Mouse (Mus musculus): ENCODE measurements around the gene Vmn1r57. TPM values are rescaled to one million over a fixed set of nuclear protein-coding genes. Genes with fewer than 3 reads are reported as not detected.
"Not testable (repeated sequence)": the region's sequence is repeated elsewhere in the genome, so short reads cannot be mapped to it uniquely, and the experiment has no call there.

The Vmn1r57 gene
- total RNA-seq (2021) = not detected
- long read RNA-seq, experiment 1 = 0 reads
- long read RNA-seq, experiment 2 = 0 reads

DNA sequence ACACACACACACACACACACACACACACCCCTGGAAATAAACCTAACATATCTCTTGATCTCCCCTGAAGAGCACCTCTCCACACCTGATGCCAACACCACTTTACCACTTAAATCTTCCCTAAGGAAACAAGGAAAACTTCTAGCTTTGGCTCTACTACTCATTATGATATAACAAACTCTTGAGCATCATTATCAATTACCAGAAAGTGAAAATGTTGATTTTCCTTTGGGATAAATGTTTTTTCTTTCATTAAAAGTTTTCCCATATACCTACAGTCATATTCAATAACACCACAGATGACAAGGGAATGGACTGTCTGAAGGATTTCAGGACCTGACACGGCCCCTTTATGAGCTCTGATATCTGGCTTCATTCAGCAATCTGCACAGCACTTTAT, at the start of gene Vmn1r57:
TSS of gene Vmn1r57 (plus strand) at position 301 of the 400 bp plus-strand sequence.
- DNase-seq = not testable (repeated sequence)

DNA sequence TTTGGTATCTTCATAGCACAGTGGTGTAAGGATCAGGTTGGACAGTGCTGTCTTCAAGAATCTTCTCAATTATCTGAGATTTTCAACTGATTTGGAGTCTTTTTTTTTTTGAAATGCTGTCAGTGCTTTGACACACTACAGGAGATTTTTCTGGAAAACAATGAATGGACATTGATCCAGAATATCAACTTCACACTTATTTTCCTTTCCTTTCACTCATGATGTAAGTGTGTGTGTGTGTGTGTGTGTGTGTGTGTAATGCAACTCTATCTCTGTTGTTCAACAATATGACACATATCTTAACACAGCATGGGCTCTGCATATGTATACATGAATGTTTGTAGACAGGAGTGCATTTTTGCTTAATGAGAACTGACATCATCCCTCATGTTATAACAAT, 21.6 kb upstream of the Vmn1r57 start, which contains the start of gene Vmn1r56:
TSS of gene Vmn1r56 (minus strand) at position 101 of the 400 bp plus-strand sequence.
- DNase-seq = not testable (repeated sequence)

DNA sequence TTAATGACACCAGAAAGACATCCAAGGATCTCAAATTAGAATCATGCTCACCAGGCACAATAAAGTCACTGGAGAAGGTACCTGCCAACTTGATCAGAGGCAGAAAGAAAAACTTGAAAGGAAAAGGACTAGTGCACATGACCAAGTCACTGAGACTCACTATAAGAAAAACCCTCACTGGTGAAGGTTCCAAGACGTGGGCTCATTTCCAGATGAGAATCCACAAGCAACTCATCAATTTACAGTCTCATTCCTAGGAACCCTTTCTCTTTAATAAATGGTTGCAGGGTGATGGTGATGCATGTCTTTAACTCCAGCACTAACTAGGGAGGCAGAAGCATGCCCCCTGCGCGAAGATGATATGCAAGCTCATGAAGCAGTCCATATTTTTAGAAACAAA, 44.8 kb downstream of the Vmn1r57 start:
- DNase-seq = no peak

Other genes starting within 250 kb of the Vmn1r57 start
- gene Sbk3, start 247.3 kb upstream of the Vmn1r57 start, total RNA-seq (2021) = under 1 TPM; 0.23 to 0.50 TPM
- 10 to 100 TPM; 16.5 to 16.8 TPM for gene Zfp579, start 222.3 kb upstream of the Vmn1r57 start, total RNA-seq (2021)
- 10 to 100 TPM in 1 of 2 experiments, 1 to 10 TPM in 1; 8.7 to 14.0 TPM for gene Zfp524, start 204.1 kb upstream of the Vmn1r57 start, total RNA-seq (2021)
- 10 to 100 TPM; 23.5 to 31.5 TPM for gene Fiz1, start 203.8 kb upstream of the Vmn1r57 start, total RNA-seq (2021)
- gene Gm44973, start 203.0 kb upstream of the Vmn1r57 start, total RNA-seq (2021) = not detected
- gene Zfp865, start 198.1 kb upstream of the Vmn1r57 start, total RNA-seq (2021) = 10 to 100 TPM; 22.1 to 24.1 TPM
- gene Ccdc106, start 197.9 kb upstream of the Vmn1r57 start, total RNA-seq (2021) = 1 to 10 TPM in 1 of 2 experiments, under 1 TPM in 1; 0.96 to 1.4 TPM
- gene 4632433K11Rik, start 184.4 kb upstream of the Vmn1r57 start, total RNA-seq (2021) = not detected
- gene Zfp784, start 180.0 kb upstream of the Vmn1r57 start, total RNA-seq (2021) = 1 to 10 TPM; 3.8 to 4.5 TPM
- gene Zfp580, start 167.0 kb upstream of the Vmn1r57 start, total RNA-seq (2021) = 1 to 10 TPM; 6.4 to 9.3 TPM
- 100 to 1,000 TPM; 143 to 180 TPM for gene U2af2, start 156.3 kb upstream of the Vmn1r57 start, total RNA-seq (2021)
- 100 to 1,000 TPM; 146 to 155 TPM for gene Epn1, start 138.3 kb upstream of the Vmn1r57 start, total RNA-seq (2021)
- under 1 TPM in 1 of 2 experiments, not detected in 1; 0.56 TPM for gene Rfpl4, start 101.5 kb upstream of the Vmn1r57 start, total RNA-seq (2021)
- gene Rasl2-9, start 92.5 kb upstream of the Vmn1r57 start, total RNA-seq (2021) = 1 to 10 TPM; 1.3 to 1.4 TPM
- gene Vmn1r55, start 68.8 kb upstream of the Vmn1r57 start, total RNA-seq (2021) = not detected
- not detected for gene Vmn1r56, start 21.7 kb upstream of the Vmn1r57 start, total RNA-seq (2021)
- not detected for gene Gm5065, start 132.0 kb downstream of the Vmn1r57 start, total RNA-seq (2021)
- not detected for gene Nlrp2, start 132.5 kb downstream of the Vmn1r57 start, total RNA-seq (2021)
- not detected for gene Vmn1r58, start 194.9 kb downstream of the Vmn1r57 start, total RNA-seq (2021)
- gene Vmn1r59, start 238.3 kb downstream of the Vmn1r57 start, total RNA-seq (2021) = not detected